Mouse (Mus musculus) Patski (cell line): ENCODE data around the gene E2f4. TPM values are rescaled to one million over a fixed set of nuclear protein-coding genes. Genes with fewer than 3 reads are reported as not detected.

Experiments
- ATAC-seq: fragments of 100-300 bp; one replicate; pipeline ENCODE4 v1.8.0; 2021
- CTCF ChIA-PET: fragments of 350-600 bp; sonication (Branson Sonifier 250); formaldehyde crosslinking; loops from one replicate; lab custom pipeline; 2022; ENCODE audit warnings: inconsistent platforms; lab: Charles Lee
- POLR2A ChIA-PET: fragments of 350-600 bp; sonication (Branson Sonifier 250); formaldehyde crosslinking; loops from one replicate; lab custom pipeline; 2022; ENCODE audit warnings: antibody characterized with exemption, inconsistent platforms; lab: Charles Lee
- DNase-seq: peaks from one replicate; pipeline ENCODE4 v3.0.0-alpha.2; 2011; ENCODE audit warnings: low read depth, low spot score
- H3K27me3 ChIP-seq: fragments of 371-371 bp; one replicate; pipeline ENCODE4 v1.5.1; 2021
- CTCF ChIP-seq: fragments of 100-300 bp; IDR thresholded peaks from one replicate; pipeline ENCODE4 v1.5.1; 2021
- in situ Hi-C: fragments of 300-500 bp; cut with MboI; formaldehyde crosslinking; loops from 3 replicates; pipeline ENCODE4 v1.11.1; 2018; ENCODE audit warnings: low pct_unique_long_range_greater_than_20kb, mixed read lengths
- polyA plus RNA-seq: library from polyadenylated mRNA; unstranded; gene quantifications from one replicate; pipeline ENCODE4 v1.2.3, GENCODE M21; 2021

E2f4 gene
- polyA plus RNA-seq, 1 experiment from 2014 or later, result 72.6 TPM

DNA sequence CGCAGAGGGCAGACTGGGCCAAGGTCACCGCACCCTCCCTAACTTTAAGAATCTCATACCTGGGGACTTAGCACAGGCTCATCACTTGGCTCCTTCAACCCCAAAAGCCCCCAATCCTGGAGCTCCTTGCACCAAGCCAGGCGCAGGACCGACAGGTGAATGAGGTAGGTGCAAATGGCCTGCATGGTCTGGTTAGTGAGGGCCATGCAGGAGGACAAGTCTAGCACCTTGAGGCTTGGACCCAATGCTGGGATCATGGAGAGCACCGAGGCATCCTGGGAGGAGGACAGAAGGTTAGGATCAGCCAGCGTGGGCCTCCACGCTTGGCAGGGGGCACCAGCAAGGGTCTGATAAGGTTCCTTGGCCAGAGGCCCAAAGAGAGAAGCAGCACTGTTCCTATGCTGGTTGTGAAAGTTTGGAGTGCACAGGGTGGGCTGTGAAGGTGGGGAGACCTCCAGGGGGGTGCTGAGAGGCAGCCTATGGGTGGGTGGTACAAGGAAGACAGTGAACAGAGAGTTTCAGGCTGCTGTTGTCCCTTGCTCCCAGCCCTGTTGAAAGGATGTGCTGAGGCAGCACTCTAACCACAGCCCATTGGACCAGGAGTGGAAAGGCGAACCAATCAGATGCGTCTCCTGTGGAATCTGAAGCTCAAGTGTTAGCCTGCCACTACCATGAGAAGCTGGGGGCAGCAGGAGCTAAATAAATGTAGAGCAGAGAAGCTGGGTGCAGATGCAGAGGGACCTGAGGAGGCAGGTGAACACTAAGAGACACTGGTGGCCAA lies 16.3 kb downstream of the E2f4 start:
- in situ Hi-C loops, result no loop called here
- CTCF ChIA-PET, result interaction anchor here (1.4 kb wide), 1 partner anchor 14 kb away, joined by 5 read pairs; no protein-coding TSS in a partner anchor
- POLR2A ChIA-PET, result interaction anchor here (1.1 kb wide), 1 partner anchor 31 kb away, joined by 4 read pairs; no protein-coding TSS in a partner anchor
- no peaks in the 10 kb centered on the region for H3K27me3 ChIP-seq
- no peak for TF ChIP-seq CTCF
- DNase-seq (no peak), ATAC-seq (no peak)

- DNase-seq, result no peak
These were observed 17.8 kb downstream of the E2f4 start for GRCm38 (mm10) chr8:105315073-105315769.

GRCm38 (mm10) chr8:105317941-105318340 lies 20.5 kb downstream of the E2f4 start:
- ChIA-PET CTCF (interaction anchor here (1.8 to 1.9 kb wide), 2 partner anchors 10 to 27 kb away, joined by 4 to 5 read pairs; no protein-coding TSS in a partner anchor), POLR2A (no interaction called here)
- no peaks in the 10 kb centered on the region for H3K27me3 ChIP-seq
- no peak for ATAC-seq
- in situ Hi-C loops, result no loop called here
- DNase-seq, result no peak
- no peak for TF ChIP-seq CTCF

More at GRCm38 (mm10) chr8:105315073-105315769, 17.8 kb downstream of the E2f4 start:
- H3K27me3 ChIP-seq, result no peaks in the 10 kb centered on the region
- TF ChIP-seq CTCF, result no peak
- ChIA-PET CTCF (no interaction called here), POLR2A (no interaction called here)
- ATAC-seq, result peak; percentile 4
- in situ Hi-C loops, result no loop called here

DNA sequence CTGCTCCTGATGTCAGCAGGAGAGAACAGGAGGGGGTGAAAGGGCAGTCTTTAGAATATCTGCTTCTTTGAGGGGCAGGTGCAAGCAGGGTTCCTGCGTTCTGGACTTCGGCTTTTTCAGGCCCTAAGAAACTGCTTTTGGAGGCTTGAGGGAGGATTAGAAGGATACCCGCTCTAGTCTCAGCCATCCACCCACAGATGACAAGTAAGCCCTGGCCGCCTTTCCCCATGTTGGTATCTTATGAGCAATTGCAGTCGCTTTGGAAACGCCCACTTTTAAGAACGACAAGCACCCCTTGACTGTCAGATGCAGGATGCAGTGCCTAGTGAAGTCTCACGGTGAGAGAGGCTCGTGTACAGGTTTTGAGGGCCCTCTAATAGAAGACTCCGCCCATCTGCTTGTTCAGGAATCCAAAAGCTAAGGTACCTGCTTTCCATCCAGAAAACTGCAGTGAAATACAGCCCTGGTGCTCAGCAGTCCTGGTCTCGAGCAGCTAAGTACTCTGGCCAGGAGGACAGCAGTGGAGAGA lies 21.3 kb downstream of the E2f4 start:
- in situ Hi-C loops, result no loop called here
- CTCF ChIA-PET, result no interaction called here
- no peak for DNase-seq
- POLR2A ChIA-PET, result no interaction called here
- no peaks in the 10 kb centered on the region for H3K27me3 ChIP-seq
- no peak for ATAC-seq
- TF ChIP-seq CTCF, result no peak

DNA sequence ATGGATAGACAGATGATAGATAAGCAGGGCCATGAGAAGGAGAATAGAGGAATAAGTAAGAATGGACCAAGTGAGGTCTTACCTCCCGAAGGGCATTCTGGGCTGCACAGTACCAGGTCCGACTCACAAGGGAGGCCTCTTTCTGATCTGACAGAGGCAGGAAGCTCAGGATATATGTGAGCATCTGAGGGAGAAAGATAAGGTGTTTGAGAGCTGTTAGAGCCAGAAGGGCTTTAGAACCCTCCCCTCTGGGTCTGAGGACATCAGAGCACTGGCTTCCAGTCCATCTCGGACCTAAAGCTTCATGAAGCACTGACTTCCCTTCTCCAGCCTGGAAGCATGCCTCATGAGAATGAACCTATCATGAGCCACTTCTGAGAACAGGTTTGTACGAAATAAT lies 25.7 kb downstream of the E2f4 start:
- CTCF ChIA-PET, result interaction anchor here (1.4 to 1.6 kb wide), 2 partner anchors 11 to 25 kb away, joined by 4 to 6 read pairs; partner anchors contain the start of genes Fhod1 and Slc9a5
- ATAC-seq, result no peak
- no peak for TF ChIP-seq CTCF
- in situ Hi-C loops, result no loop called here
- no peaks in the 10 kb centered on the region for H3K27me3 ChIP-seq
- no peak for DNase-seq
- POLR2A ChIA-PET, result interaction anchor here (1.5 kb wide), 1 partner anchor 19 kb away, joined by 5 read pairs; no protein-coding TSS in a partner anchor

DNA sequence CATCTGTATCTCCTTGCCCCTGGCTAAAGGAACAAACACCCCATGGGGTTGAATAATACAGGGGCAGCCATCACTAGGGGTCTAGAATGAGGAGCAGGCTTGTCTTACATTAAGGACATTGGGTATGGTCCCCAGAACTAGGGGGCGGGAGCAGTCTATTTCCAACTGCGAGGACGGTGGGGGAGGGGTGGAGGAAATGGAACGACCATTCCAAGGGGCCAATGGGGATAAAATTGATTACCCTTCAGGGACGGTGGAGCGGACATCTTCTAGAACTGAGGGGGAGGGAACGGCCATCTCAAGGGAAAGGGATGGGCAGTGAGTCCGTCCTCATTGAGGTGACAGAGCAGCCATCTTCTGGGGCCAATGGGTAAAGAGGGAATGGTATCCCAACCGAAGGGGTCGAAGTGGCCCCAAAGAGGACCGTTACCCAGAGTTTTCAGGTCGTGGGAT lies 28.2 kb downstream of the E2f4 start:
- ChIA-PET POLR2A (no interaction called here), CTCF (interaction anchor here (1.8 kb wide), 1 partner anchor 23 kb away, joined by 4 read pairs; the partner anchor contains the start of genes Fhod1 and Slc9a5)
- DNase-seq (no peak), ATAC-seq (no peak)
- no peaks in the 10 kb centered on the region for H3K27me3 ChIP-seq
- TF ChIP-seq CTCF, result no peak
- in situ Hi-C loops, result no loop called here

DNA sequence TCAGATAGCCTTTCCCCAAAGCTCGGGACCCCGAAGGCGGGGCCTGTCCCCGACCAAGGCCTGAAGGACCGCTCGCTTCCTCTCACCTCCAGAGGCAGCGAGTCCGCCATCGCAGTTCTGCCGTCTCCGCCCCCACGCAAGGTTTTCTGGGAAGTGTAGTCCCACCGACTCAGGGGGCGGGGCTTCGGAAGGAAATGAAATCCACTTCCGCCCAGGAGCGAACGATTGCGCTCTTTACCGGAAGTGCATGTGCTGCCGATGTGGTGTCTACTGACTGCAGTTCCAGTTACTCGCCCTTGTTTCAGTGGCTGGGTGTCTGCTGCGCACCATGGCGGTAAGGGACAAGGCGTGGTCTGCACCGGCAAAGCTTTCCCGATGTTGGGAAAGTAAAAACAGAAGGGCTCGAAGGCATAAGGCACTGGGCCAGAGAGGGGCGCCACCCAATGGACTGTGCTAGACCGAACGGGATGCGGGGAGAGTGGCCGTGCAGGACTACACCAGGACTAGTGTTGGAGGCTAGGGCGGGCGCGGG lies 28.7 kb downstream of the E2f4 start, which contains the start of the genes Lrrc29 and Tmem208:
Gene Lrrc29, minus strand, starts transcription at position 138 of the 532 bp plus-strand sequence.
Gene Tmem208, plus strand, starts transcription at position 214 of the 532 bp plus-strand sequence.
- ATAC-seq, result peak; percentile 88
- DNase-seq, result no peak
- POLR2A ChIA-PET, result interaction anchor here (1.1 to 5.1 kb wide), 5 partner anchors 16 to 28 kb away, joined by 3 to 52 read pairs (median 7); partner anchors contain the start of genes E2f4, Fhod1 and Slc9a5
- CTCF ChIA-PET, result interaction anchor here (1.3 to 1.8 kb wide), 2 partner anchors 9 to 22 kb away, joined by 3 to 4 read pairs; partner anchors contain the start of genes Fhod1 and Slc9a5
- no peak for TF ChIP-seq CTCF
- H3K27me3 ChIP-seq, result no peaks in the 10 kb centered on the region
- in situ Hi-C loops, result no loop called here

GRCm38 (mm10) chr8:105326968-105327367 lies 29.5 kb downstream of the E2f4 start:
- no peak for TF ChIP-seq CTCF
- in situ Hi-C loops, result no loop called here
- ATAC-seq, result no peak
- POLR2A ChIA-PET, result interaction anchor here (1.1 to 5.1 kb wide), 6 partner anchors 10 to 29 kb away, joined by 3 to 52 read pairs (median 6); partner anchors contain the start of genes E2f4, Fhod1 and Slc9a5
- no peaks in the 10 kb centered on the region for H3K27me3 ChIP-seq
- CTCF ChIA-PET, result interaction anchor here (0.6 to 1.8 kb wide), 6 partner anchors 8 to 25 kb away, joined by 3 to 5 read pairs (median 4); partner anchors contain the start of genes Fhod1 and Slc9a5
- no peak for DNase-seq

GRCm38 (mm10) chr8:105330325-105330724 lies 32.9 kb downstream of the E2f4 start:
- ATAC-seq, result no peak
- POLR2A ChIA-PET, result interaction anchor here (5.1 kb wide), 1 partner anchor 12 kb away, joined by 52 read pairs; no protein-coding TSS in a partner anchor
- in situ Hi-C loops, result no loop called here

GRCm38 (mm10) chr8:105331469-105331868 lies 34.0 kb downstream of the E2f4 start:
- ChIA-PET CTCF (no interaction called here), POLR2A (interaction anchor here (0.6 kb wide), 1 partner anchor 528 kb away, joined by 4 read pairs; no protein-coding TSS in a partner anchor)
- ATAC-seq (no peak), DNase-seq (no peak)
- H3K27me3 ChIP-seq, result no peaks in the 10 kb centered on the region
- no peak for TF ChIP-seq CTCF
- in situ Hi-C loops, result no loop called here

More at GRCm38 (mm10) chr8:105330325-105330724, 32.9 kb downstream of the E2f4 start:
- DNase-seq, result no peak
- CTCF ChIA-PET, result no interaction called here
- H3K27me3 ChIP-seq, result no peaks in the 10 kb centered on the region
- TF ChIP-seq CTCF, result no peak
